Mouse (Mus musculus): ENCODE data around the gene Fam19a5. TPM values are rescaled to one million over a fixed set of nuclear protein-coding genes. Genes with fewer than 3 reads are reported as not detected.

The Fam19a5 gene
- total RNA-seq, 2 experiments from 2014 or later: not detected

DNA sequence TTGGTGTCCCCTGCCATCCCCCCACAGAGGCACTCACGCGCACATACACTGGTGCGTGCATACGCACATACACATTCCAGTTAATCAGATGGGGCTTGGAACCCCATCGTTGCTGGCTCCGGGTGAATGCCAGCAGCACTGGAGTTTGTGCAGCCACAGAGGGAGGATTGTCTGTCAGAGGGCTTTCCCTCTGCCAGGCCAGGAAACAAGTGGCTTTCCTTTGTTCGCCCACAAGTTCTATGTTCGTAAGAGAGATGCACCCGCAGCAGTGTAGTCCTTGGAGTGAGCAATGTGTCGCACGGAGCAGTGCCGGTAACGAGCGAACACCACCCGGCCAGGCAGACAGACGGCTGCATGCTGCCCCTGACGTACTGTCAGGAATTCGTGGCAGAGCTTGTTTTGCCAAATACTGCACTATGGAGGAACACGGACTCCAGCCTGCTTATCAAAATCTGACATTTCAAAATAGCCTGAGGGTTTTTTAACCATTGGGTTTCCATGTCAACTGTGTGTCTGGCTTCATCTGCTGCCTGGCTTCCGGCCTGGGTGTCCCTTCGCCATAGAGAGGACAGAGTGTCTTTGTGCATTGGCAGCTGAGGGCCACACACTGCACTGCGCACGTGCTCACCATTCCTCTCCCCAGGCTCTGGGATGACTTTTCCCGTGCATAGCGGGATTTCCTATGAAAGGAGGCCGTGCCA, 40.0 kb downstream of the Fam19a5 start:
- ATAC-seq (replicated peaks; ENCODE audit: low FRiP score, poor library complexity, severe bottlenecking): no peak

DNA sequence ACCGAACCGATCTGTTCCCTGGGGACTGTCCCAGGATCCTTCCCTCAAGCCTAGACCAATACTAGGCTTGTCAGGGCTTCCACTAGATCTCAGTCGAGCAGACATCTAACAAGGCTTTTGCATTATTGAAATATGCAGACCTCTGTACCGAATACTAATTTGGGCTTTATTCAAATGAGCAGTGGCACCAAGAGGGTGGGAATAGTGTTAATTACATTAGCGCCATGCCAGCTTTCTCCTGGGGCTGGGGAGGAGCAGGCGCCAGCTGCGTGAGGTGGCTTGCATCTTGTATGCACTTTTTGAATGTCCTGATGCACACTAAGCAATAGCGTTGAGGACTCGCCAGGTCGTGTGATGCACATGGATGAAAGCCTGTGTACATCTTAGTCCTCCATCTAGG, 46.9 kb downstream of the Fam19a5 start:
- no peak for ATAC-seq (replicated peaks; ENCODE audit: low FRiP score, poor library complexity, severe bottlenecking)

DNA sequence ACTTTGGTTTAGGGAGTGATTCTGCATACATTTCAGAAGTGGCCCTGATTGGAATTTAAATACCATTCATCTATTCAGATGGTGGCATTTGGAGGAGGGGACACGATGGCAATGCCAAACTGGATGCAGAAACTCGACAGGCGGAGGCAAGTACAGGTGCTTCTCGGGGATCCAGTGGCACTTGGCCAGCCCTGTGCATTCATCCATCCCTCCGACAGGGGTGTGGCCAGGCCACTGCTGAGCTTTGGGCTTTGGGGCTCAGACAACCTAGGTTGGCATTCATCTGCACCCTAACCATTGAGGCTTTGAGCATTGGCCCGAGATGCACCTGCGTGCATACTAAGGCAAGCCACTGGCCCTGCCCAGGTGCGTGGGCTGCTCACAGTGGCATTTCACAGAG, 52.6 kb downstream of the Fam19a5 start:
- no peak for ATAC-seq (replicated peaks; ENCODE audit: low FRiP score, poor library complexity, severe bottlenecking)

DNA sequence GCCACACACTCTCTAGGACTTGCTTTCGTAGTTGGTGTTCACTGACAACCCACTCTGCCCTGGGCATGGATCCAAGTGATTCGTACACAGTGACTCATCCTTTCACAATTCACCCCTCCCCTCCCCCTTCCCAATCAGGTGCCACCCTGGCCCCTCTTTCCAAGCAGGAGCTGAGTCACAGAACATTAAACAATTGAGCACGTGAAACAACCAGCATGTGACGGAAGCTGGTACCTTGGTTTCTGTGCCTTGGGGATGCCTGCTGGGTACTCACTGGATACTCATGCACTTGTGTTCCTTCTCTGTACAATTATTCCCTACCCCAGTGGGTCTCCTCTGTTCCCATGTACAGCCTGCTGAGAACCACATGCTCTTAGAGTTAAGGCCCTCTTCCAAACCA, 53.0 kb downstream of the Fam19a5 start:
- ATAC-seq (replicated peaks; ENCODE audit: low FRiP score, poor library complexity, severe bottlenecking): no peak

GRCm38 (mm10) chr15:87597766-87598165, 53.7 kb downstream of the Fam19a5 start:
- ATAC-seq (replicated peaks; ENCODE audit: low FRiP score, poor library complexity, severe bottlenecking): no peak

- no peak for ATAC-seq (replicated peaks; ENCODE audit: low FRiP score, poor library complexity, severe bottlenecking)
Measured at GRCm38 (mm10) chr15:87598636-87599035, 54.5 kb downstream of the Fam19a5 start.

GRCm38 (mm10) chr15:87603316-87603715, 59.2 kb downstream of the Fam19a5 start:
- no peak for ATAC-seq (replicated peaks; ENCODE audit: low FRiP score, poor library complexity, severe bottlenecking)

- no peak for ATAC-seq (replicated peaks; ENCODE audit: low FRiP score, poor library complexity, severe bottlenecking)
Measured at GRCm38 (mm10) chr15:87605504-87606280, 61.6 kb downstream of the Fam19a5 start.

DNA sequence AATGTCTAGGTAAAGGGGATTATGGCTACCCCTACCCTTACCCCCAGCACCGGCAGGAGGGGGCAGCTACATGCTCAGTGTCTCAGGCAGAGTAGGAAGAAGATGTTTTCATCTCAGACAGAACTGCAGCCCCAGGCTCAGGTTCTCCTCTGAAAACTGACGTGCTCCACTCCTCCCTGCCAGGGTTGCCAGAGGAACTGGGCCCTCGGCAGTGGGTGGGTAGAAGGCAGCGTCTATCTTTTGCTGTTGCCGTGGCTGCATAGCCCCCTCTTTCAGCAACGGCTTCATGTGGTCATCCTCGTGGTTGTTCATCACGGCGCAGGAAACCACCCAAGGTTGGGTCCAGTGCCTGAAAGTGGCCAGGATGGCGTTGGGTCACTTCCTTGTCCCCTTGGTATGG, 62.6 kb downstream of the Fam19a5 start:
- no peak for ATAC-seq (replicated peaks; ENCODE audit: low FRiP score, poor library complexity, severe bottlenecking)

- ATAC-seq (replicated peaks; ENCODE audit: low FRiP score, poor library complexity, severe bottlenecking): no peak
Measured at GRCm38 (mm10) chr15:87609236-87609635, 65.1 kb downstream of the Fam19a5 start.

- no peak for ATAC-seq (replicated peaks; ENCODE audit: low FRiP score, poor library complexity, severe bottlenecking)
Measured at GRCm38 (mm10) chr15:87623966-87624609, 80.0 kb downstream of the Fam19a5 start.

DNA sequence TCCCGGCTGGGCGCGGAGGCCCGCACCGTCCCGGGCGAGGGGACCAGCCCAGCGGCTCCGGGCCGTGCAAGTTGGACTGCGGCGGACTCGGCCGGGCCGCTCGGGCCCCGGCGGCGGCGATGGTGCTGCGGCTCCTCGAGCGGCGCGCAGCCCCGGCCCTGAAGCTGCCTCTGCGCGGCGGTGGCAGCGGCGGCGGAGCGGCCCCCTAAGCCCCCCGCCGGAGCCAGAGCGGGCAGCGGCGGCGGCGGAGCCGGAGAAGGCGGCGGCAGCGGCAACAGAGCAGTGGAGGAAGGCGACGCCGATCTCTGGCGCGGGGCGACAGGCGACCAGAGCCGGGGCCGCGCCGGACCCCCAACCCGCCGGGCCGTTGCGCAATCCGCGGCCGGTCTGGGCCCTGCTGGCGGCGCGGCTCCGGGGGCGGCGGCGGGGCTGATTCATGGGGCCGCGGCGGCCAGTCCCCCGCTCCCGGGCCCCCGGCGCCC, 80.6 kb downstream of the Fam19a5 start:
- ATAC-seq (replicated peaks; ENCODE audit: low FRiP score, poor library complexity, severe bottlenecking): no peak

- no peak for ATAC-seq (replicated peaks; ENCODE audit: low FRiP score, poor library complexity, severe bottlenecking)
Measured at GRCm38 (mm10) chr15:87625236-87626023, 81.3 kb downstream of the Fam19a5 start.

DNA sequence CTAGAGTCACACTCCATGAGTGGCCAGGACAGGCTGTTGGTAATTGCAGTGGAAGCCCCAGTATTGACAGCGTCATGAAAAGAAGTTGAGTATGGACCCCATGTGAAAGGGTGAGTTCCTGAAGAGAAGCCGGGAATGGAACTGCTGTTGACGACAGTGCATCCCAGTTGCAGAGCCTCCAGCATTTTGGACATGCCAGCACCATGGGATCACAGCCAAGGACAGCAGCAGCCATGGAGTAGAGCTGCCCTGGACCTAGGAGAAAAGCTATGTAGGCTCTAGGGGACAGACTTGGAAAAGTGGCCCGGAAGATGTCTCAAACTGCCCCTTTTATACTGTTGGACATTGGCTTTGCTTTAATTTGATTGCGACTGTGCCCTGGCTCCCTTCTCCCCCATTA, 91.2 kb downstream of the Fam19a5 start:
- no peak for ATAC-seq (replicated peaks; ENCODE audit: low FRiP score, poor library complexity, severe bottlenecking)

- ATAC-seq (replicated peaks; ENCODE audit: low FRiP score, poor library complexity, severe bottlenecking): no peak
Measured at GRCm38 (mm10) chr15:87636407-87636806, 92.3 kb downstream of the Fam19a5 start.

DNA sequence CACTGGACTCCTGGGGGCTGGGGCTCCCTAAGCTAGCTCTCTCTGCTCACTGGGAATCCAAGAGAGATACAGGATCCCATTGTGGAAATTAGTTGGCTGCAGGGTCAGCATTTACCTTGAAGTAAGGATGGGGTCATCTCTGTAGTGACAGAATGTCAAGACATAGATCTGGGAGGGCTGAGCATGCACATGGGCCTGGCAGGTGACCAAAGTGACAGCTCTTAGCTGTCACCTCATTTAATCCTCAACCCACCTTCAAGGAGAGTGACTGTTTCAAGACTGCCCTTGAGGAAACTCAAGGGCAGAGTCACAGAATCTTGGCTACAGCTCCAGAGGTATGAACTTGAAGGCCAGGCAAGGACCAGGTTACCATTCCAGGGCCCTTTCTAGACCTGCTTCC, 93.1 kb downstream of the Fam19a5 start:
- no peak for ATAC-seq (replicated peaks; ENCODE audit: low FRiP score, poor library complexity, severe bottlenecking)

- no peak for ATAC-seq (replicated peaks; ENCODE audit: low FRiP score, poor library complexity, severe bottlenecking)
Measured at GRCm38 (mm10) chr15:87638270-87638669, 94.2 kb downstream of the Fam19a5 start.

- ATAC-seq (replicated peaks; ENCODE audit: low FRiP score, poor library complexity, severe bottlenecking): no peak
Measured at GRCm38 (mm10) chr15:87646313-87647061, 102.4 kb downstream of the Fam19a5 start.

DNA sequence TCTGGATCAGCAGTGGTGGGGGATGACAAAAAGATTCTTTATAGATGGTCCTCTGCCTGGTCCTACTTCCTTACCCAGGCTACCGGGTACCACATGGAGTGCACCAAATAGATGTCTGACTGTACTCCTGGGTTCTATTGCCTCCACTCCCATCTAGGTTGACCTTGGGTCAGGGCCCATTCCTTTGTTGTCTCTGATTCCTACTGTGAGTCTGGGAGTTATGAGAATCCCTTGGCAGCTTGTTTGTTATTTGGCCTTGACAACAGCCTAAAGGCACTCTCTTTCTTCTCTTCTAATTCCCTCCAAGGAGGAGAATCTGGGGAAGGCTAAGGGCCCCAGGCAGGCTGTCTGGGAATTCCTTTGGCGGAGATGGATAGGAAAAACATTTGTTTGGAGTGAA, 105.6 kb downstream of the Fam19a5 start:
- no peak for ATAC-seq (replicated peaks; ENCODE audit: low FRiP score, poor library complexity, severe bottlenecking)

Data from erythroblast, adult 5-6 weeks (primary cell).